Mouse (Mus musculus) embryonic facial prominence, embryonic 10.5 days (tissue): ENCODE results near the gene Hs6st1. TPM values are rescaled to one million over a fixed set of nuclear protein-coding genes. Genes with fewer than 3 reads are reported as not detected.

Experiments
- DNase-seq: peaks from one replicate; pipeline ENCODE4 v3.0.0-alpha.2; 2017; ENCODE audit warnings: low spot score
- H3K27ac ChIP-seq: fragments of 300-500 bp; sonication (generic); replicated peaks from 2 replicates; pipeline ENCODE4 v1.5.1; 2016; ENCODE audit warnings: mild to moderate bottlenecking
- H3K27me3 ChIP-seq: fragments of 300-500 bp; sonication (generic); replicated peaks from 2 replicates; pipeline ENCODE4 v1.6.1; 2016; ENCODE audit warnings: low read depth, mild to moderate bottlenecking; ENCODE audit not compliant: poor library complexity, severe bottlenecking
- H3K36me3 ChIP-seq: fragments of 300-500 bp; sonication (generic); replicated peaks from 2 replicates; pipeline ENCODE4 v1.6.1; 2016; ENCODE audit warnings: mild to moderate bottlenecking, moderate library complexity
- H3K4me1 ChIP-seq: fragments of 300-500 bp; sonication (generic); 2 replicates; pipeline ENCODE4 v1.6.1; 2016
- H3K4me3 ChIP-seq: fragments of 300-500 bp; sonication (generic); 2 replicates; pipeline ENCODE4 v1.5.1; 2016; ENCODE audit warnings: mild to moderate bottlenecking, moderate library complexity
- H3K9me3 ChIP-seq: fragments of 300-500 bp; sonication (generic); 2 replicates; pipeline ENCODE4 v1.6.1; 2016; ENCODE audit warnings: mild to moderate bottlenecking
- WGBS: fragments of 180-500 bp; shearing (Covaris S2); methylation state at CpG from one replicate; pipeline ENCODE4 v1.1.7; 2016; 5-methylcytosine and 5-hydroxymethylcytosine counted together
- polyA plus RNA-seq: library from polyadenylated mRNA; unstranded; fragments of >200 nt; fragmentation: Nextera tagmentation; extraction: Ambion mirVana; gene quantifications from 2 replicates; pipeline ENCODE4 v1.2.1, GENCODE M21; 2016

Hs6st1 gene
- polyA plus RNA-seq, 1 experiment from 2014 or later = 3.9 TPM

GRCm38 (mm10) chr1:36093741-36094140 lies 25.5 kb downstream of the Hs6st1 start:
- no peak for DNase-seq
- Histone ChIP-seq H3K4me1 (peaks cover 22% of the 10 kb centered on the region), H3K27ac (no peak overlapping the region), H3K9me3 (no peaks in the 10 kb centered on the region), H3K36me3 (peaks cover 83% of the 10 kb centered on the region), H3K27me3 (no peaks in the 10 kb centered on the region), H3K4me3 (no peak overlapping the region)
- WGBS = 94% methylated on average over 8 of the region's 8 CpGs

DNA sequence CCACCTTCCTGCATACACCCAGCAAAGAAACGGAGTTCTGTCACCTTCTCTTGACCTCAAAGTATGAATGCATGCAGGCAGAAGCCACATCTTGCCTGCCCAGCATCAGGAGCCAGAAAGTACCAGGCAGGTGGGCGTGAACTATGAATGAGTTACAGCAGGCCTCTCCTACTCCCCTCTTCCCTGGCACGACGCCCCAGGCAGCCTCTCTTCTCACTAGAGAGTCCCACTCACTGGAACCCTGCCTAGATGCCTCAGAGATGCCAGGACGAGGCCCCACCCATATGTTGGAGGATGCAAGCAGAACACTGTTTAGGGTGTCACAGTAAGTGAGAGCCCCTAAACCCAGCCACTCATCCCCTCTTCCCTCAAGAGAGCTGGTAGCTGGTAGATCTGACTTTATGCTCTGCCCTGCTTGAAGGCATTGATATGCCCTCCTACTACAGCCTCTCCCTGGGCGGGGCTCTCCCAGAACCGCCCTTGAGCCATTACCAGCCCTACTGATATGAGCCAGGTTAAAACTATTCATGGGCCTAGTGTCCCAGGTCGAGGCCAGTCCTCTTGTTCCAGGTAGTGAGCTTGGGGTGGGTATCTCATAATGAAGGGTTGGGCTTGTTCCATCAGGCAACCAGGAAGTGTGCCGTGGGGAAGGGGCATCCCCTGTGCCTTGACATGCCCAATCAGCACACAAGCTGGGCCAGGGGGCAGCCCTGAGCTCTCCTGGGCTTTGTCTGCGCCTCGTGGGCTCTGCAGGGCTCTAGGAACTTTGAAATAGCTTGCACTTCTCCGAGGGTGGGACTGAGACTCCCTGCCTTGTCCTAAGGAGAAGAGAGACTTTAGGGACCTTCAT lies 27.4 kb downstream of the Hs6st1 start:
- no peaks in the 10 kb centered on the region for H3K27me3 ChIP-seq
- H3K4me3 ChIP-seq = no peak overlapping the region
- peaks cover 89% of the 10 kb centered on the region for H3K36me3 ChIP-seq
- 85% methylated on average over 12 of the region's 12 CpGs for WGBS
- H3K4me1 ChIP-seq = peaks cover 3% of the 10 kb centered on the region; the same call in 1 of the 2 replicates
- no peaks in the 10 kb centered on the region for H3K9me3 ChIP-seq
- no peak overlapping the region for H3K27ac ChIP-seq
- DNase-seq = no peak

DNA sequence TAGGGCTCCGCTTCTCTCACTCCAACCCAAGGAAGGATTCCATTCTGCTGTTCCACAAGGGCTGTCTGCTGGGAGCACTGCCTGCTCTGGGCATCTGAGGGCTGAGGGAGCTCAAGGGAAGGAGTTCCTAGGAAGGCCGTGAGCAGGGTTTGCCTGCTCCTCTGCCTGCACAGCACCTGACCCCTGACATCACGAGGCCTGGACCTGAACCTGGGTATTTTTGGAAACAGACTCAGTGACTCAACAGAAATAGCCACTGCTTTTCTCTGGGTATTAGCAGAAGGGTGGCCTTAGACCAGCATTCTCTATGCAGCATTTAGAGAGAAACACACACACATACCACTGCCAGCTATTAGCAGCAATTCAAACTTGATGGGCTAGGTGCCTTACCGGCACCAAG lies 30.2 kb downstream of the Hs6st1 start:
- H3K9me3 ChIP-seq = no peaks in the 10 kb centered on the region
- DNase-seq = no peak
- H3K27me3 ChIP-seq = no peaks in the 10 kb centered on the region
- H3K27ac ChIP-seq = no peak overlapping the region
- H3K36me3 ChIP-seq = peaks cover 94% of the 10 kb centered on the region
- H3K4me3 ChIP-seq = no peak overlapping the region
- no peaks in the 10 kb centered on the region for H3K4me1 ChIP-seq
- WGBS = 90% methylated on average over 4 of the region's 4 CpGs

GRCm38 (mm10) chr1:36100371-36100770 lies 32.2 kb downstream of the Hs6st1 start:
- WGBS = 94% methylated on average over 3 of the region's 3 CpGs
- Histone ChIP-seq H3K27me3 (no peaks in the 10 kb centered on the region), H3K4me3 (no peak overlapping the region), H3K9me3 (no peaks in the 10 kb centered on the region), H3K36me3 (peaks cover 94% of the 10 kb centered on the region), H3K27ac (no peak overlapping the region), H3K4me1 (no peaks in the 10 kb centered on the region)
- no peak for DNase-seq

GRCm38 (mm10) chr1:36105917-36106706 lies 37.9 kb downstream of the Hs6st1 start:
- no peaks in the 10 kb centered on the region for H3K4me1 ChIP-seq
- H3K27ac ChIP-seq = no peak overlapping the region
- 88% methylated on average over 11 of the region's 11 CpGs for WGBS
- H3K4me3 ChIP-seq = no peak overlapping the region
- no peaks in the 10 kb centered on the region for H3K9me3 ChIP-seq
- no peaks in the 10 kb centered on the region for H3K27me3 ChIP-seq
- DNase-seq = no peak
- peaks cover 58% of the 10 kb centered on the region for H3K36me3 ChIP-seq

DNA sequence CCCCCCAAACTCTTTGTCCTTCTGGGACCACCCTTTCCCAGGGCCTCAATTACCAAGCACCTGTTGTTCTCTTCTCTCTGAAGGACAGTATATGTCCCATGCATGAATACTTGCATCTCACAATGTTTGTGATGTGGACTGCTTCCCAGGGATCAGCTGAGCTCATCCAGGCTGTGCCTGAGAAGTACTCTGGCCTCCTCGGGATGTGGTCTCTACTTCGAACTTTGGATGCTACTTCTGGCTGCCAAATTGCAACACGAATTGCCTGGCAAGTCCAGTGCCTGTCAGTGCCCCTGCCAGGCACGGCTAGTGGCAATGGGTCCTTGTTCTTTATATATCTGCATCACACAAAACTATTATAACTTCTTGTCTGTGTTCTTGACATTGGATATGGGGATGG lies 41.8 kb downstream of the Hs6st1 start:
- peaks cover 20% of the 10 kb centered on the region for H3K36me3 ChIP-seq
- DNase-seq = no peak
- no peaks in the 10 kb centered on the region for H3K9me3 ChIP-seq
- no peak overlapping the region for H3K4me3 ChIP-seq
- H3K27ac ChIP-seq = no peak overlapping the region
- no peaks in the 10 kb centered on the region for H3K27me3 ChIP-seq
- no peaks in the 10 kb centered on the region for H3K4me1 ChIP-seq
- 84% methylated on average over 4 of the region's 4 CpGs for WGBS

- H3K9me3 ChIP-seq = no peaks in the 10 kb centered on the region
- no peak overlapping the region for H3K4me3 ChIP-seq
- H3K4me1 ChIP-seq = no peaks in the 10 kb centered on the region
- DNase-seq = no peak
- 86% methylated on average over 3 of the region's 3 CpGs for WGBS
- H3K27me3 ChIP-seq = no peaks in the 10 kb centered on the region
- no peaks in the 10 kb centered on the region for H3K36me3 ChIP-seq
- H3K27ac ChIP-seq = no peak overlapping the region
Measured at GRCm38 (mm10) chr1:36112665-36113064, 44.5 kb downstream of the Hs6st1 start.

DNA sequence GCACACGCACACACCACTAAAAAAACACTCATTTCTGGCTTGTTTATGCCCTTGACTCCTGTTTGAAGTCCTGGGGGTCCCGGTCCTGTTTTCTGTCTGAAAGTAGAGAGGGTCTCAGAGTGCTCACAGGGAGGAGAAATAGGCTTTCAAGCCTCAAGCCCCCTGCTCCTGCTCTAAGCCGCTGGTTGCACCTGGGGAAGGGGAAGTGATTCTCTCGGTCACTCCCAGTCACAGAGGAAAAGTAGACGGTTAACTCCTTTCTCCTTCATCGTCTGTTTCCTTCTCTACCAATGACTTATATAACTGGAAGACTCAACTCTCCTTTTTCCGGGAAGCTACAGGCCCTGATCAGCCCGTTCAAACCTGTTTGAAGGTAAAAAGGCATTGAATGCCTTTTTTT lies 45.5 kb downstream of the Hs6st1 start:
- H3K4me3 ChIP-seq = no peak overlapping the region
- H3K27me3 ChIP-seq = no peaks in the 10 kb centered on the region
- H3K36me3 ChIP-seq = no peaks in the 10 kb centered on the region
- H3K9me3 ChIP-seq = no peaks in the 10 kb centered on the region
- 83% methylated on average over 8 of the region's 8 CpGs for WGBS
- no peaks in the 10 kb centered on the region for H3K4me1 ChIP-seq
- no peak overlapping the region for H3K27ac ChIP-seq
- DNase-seq = no peak

DNA sequence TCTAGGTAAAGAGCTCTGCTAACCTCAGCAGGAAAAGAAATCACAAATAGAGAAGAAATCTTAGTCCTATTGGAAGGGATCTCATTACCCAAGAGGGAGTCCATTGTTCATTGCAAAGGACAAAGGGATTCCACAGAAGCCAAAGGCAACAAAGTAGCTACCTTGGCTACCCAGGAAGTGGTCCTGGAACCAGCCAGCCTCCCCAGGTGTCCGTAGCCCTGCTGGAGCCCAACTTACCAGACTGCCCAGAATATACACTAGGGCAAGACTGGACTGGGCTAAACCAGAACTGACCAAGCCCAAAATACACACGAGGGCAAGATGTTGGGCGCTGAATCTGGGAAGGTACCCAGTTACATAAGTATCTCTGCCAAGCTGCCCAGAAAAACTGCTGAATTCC lies 46.6 kb downstream of the Hs6st1 start:
- Histone ChIP-seq H3K36me3 (no peaks in the 10 kb centered on the region), H3K9me3 (no peaks in the 10 kb centered on the region), H3K27ac (no peak overlapping the region), H3K27me3 (no peaks in the 10 kb centered on the region), H3K4me3 (no peak overlapping the region), H3K4me1 (no peaks in the 10 kb centered on the region)
- WGBS = 81% methylated on average over 3 of the region's 3 CpGs
- no peak for DNase-seq

DNA sequence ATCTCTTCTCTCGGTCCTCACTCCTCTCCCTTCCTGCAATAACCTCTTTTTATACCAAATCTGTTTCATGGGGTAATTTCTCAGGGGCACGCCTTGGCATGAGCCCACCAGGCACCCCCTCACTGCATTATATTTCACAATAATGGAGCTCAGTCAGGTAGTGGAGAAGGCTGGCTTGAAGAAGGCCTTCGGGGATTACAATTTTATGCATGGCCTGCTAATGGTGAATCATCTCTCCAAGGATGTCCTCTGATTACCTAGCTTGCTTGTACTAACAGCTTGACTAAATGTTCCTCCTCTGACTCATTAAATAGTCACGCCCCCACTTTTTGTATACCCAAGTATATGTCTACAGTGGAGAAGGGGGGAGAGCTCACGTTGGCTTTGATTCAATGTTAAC lies 48.3 kb downstream of the Hs6st1 start:
- no peak for DNase-seq
- Histone ChIP-seq H3K27ac (no peak overlapping the region), H3K4me3 (no peak overlapping the region), H3K4me1 (no peaks in the 10 kb centered on the region), H3K9me3 (no peaks in the 10 kb centered on the region), H3K27me3 (no peaks in the 10 kb centered on the region), H3K36me3 (no peaks in the 10 kb centered on the region)
- 84% methylated on average over 5 of the region's 5 CpGs for WGBS

DNA sequence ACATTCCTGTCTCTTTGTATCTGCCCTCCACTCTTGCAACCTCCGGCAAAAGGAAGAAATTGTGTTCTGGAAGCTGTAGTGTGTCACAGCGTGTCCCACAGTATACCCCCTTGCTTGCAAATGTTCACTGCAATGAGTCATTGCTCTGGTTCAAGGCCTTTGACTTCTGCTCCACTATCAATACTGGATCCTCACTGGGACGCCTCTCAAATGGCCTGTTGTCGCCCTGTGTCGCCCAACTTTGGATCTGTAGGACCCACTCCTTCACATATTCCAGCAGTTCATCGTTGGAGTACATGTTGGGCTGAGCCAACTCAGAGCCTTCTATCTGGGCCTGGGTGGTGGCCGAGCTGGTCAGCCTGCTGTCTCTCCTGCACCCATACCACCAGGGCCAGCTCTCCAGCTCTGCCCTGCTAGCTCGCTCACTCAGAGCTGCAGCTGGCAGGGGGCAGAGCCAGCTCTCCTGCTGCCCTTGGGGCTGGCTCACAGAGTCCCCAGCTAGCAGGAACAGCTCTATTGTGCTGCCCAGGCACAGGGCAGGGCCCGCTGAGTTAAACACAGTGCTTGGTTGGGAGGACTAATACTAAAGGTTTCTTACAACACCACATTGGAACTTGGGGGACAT lies 50.0 kb downstream of the Hs6st1 start:
- DNase-seq = no peak
- Histone ChIP-seq H3K4me1 (no peaks in the 10 kb centered on the region), H3K9me3 (no peaks in the 10 kb centered on the region), H3K27ac (no peak overlapping the region), H3K4me3 (no peak overlapping the region), H3K27me3 (no peaks in the 10 kb centered on the region), H3K36me3 (no peaks in the 10 kb centered on the region)
- WGBS = 80% methylated on average over 9 of the region's 9 CpGs

DNA sequence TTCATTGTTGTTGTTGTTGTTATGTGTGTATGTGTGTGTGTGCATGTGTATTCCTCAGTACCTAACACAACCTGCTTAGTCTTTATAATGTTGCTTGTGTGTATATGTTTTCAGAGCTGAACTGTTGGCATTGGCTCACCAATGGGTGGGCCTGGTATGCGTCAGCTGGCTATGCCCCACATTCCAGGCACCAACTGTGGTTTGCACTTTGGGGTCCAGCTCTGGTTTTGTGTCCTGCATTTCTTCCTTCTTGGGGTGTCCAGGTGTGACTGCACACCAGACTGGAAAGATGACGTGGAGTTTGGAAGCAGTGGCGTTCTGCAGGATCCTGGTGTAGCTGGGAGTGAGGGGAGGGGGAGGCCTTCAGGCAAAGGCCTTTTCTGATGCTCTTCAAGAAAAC lies 50.8 kb downstream of the Hs6st1 start:
- Histone ChIP-seq H3K36me3 (no peaks in the 10 kb centered on the region), H3K27ac (no peak overlapping the region), H3K4me3 (no peak overlapping the region), H3K4me1 (no peaks in the 10 kb centered on the region), H3K27me3 (no peaks in the 10 kb centered on the region), H3K9me3 (no peaks in the 10 kb centered on the region)
- WGBS = 81% methylated on average over 3 of the region's 3 CpGs
- DNase-seq = no peak
